Mouse (Mus musculus): ENCODE results near the gene Gtpbp4. TPM values are rescaled to one million over a fixed set of nuclear protein-coding genes. Genes with fewer than 3 reads are reported as not detected.

Gene Gtpbp4
- polyA plus RNA-seq, 1 experiment from 2014 or later, result 119 TPM

Small RNA genes within 50 kb of the gene (microRNA-seq; reads per million reads assigned to microRNA genes)
- not detected for gene Gm22750

Other genes starting within 250 kb of the Gtpbp4 start
- 34.2 and 41.7 TPM in 2 replicates for gene Wdr37, start 124.2 kb downstream of the Gtpbp4 start, polyA plus RNA-seq (2016; fragmentation: Nextera tagmentation; extraction: Ambion mirVana)
- 173 and 176 TPM in 2 replicates for gene Idi1, start 110.6 kb downstream of the Gtpbp4 start, polyA plus RNA-seq (2016; fragmentation: Nextera tagmentation; extraction: Ambion mirVana)
- not detected in 2 replicates for gene Gm9745, start 47.9 kb downstream of the Gtpbp4 start, polyA plus RNA-seq (2016; fragmentation: Nextera tagmentation; extraction: Ambion mirVana)
- 0.05 and 0.06 TPM in 2 replicates for gene Idi2, start 43.2 kb downstream of the Gtpbp4 start, polyA plus RNA-seq (2016; fragmentation: Nextera tagmentation; extraction: Ambion mirVana)
- gene Larp4b, start 97.8 kb upstream of the Gtpbp4 start, polyA plus RNA-seq (2016; fragmentation: Nextera tagmentation; extraction: Ambion mirVana), result 31.4 and 32.0 TPM in 2 replicates